Mouse (Mus musculus): ENCODE measurements around the gene Tchp. TPM values are rescaled to one million over a fixed set of nuclear protein-coding genes. Genes with fewer than 3 reads are reported as not detected.

The Tchp gene
- polyA plus RNA-seq, 1 experiment from 2014 or later: 10.9 TPM

- ATAC-seq (ENCODE audit: low read depth) (no peak), DNase-seq (ENCODE audit: low spot score) (no peak)
- Histone ChIP-seq H3K27ac (replicated peaks; ENCODE audit: low read depth, low read length) (no peak overlapping the region), H3K4me3 (ENCODE audit: low read depth, low read length) (no peak overlapping the region), H3K36me3 (ENCODE audit: control insufficient read depth, insufficient read depth, low read length) (no peaks in the 10 kb centered on the region), H3K9ac (ENCODE audit: low read depth, low read length) (0 out of 2 replicates have a peak overlapping the region, but pooled peaks have one; percentile 3), H3K27me3 (replicated peaks; ENCODE audit: control insufficient read depth, insufficient read depth, low read length) (no peaks in the 10 kb centered on the region), H3K9me3 (ENCODE audit: control insufficient read depth, low read length) (no peaks in the 10 kb centered on the region), H3K4me1 (ENCODE audit: control insufficient read depth, insufficient read depth, low read length) (peaks cover 8% of the 10 kb centered on the region; the same call in 1 of the 2 replicates), H3K4me2 (ENCODE audit: low read depth, low read length) (no peak overlapping the region)
- WGBS: 83% methylated on average over 13 of the region's 13 CpGs
Observed at GRCm38 (mm10) chr5:114688703-114689102, 18.9 kb upstream of the Tchp start.

GRCm38 (mm10) chr5:114689700-114690366 lies 17.7 kb upstream of the Tchp start:
- peak overlapping the region; percentile 90 for H3K4me2 ChIP-seq (ENCODE audit: low read depth, low read length)
- no peak overlapping the region for H3K27ac ChIP-seq (replicated peaks; ENCODE audit: low read depth, low read length)
- H3K4me3 ChIP-seq (ENCODE audit: low read depth, low read length): peak overlapping the region; percentile 78
- peaks cover 8% of the 10 kb centered on the region; the same call in 1 of the 2 replicates for H3K4me1 ChIP-seq (ENCODE audit: control insufficient read depth, insufficient read depth, low read length)
- H3K9me3 ChIP-seq (ENCODE audit: control insufficient read depth, low read length): no peaks in the 10 kb centered on the region
- WGBS: 18% methylated on average over 16 of the region's 16 CpGs
- H3K36me3 ChIP-seq (ENCODE audit: control insufficient read depth, insufficient read depth, low read length): no peaks in the 10 kb centered on the region
- ATAC-seq (ENCODE audit: low read depth) (peak; percentile 6; the same call in 1 of the 2 replicates), DNase-seq (ENCODE audit: low spot score) (peak; percentile 40)
- peak overlapping the region; percentile 85 for H3K9ac ChIP-seq (ENCODE audit: low read depth, low read length)
- H3K27me3 ChIP-seq (replicated peaks; ENCODE audit: control insufficient read depth, insufficient read depth, low read length): no peaks in the 10 kb centered on the region

GRCm38 (mm10) chr5:114690633-114691567 lies 16.7 kb upstream of the Tchp start, which contains the start of gene Gltp:
Gene Gltp (minus strand): TSS chr5:114690984.
- H3K4me3 ChIP-seq (ENCODE audit: low read depth, low read length): peak within 1 kb of the TSS; percentile 78
- no peaks in the 10 kb centered on the region for H3K36me3 ChIP-seq (ENCODE audit: control insufficient read depth, insufficient read depth, low read length)
- H3K27ac ChIP-seq (replicated peaks; ENCODE audit: low read depth, low read length): 0 out of 2 replicates have a peak within 1 kb of the TSS, but pooled peaks have one; percentile 21
- peak within 1 kb of the TSS; percentile 90 for H3K4me2 ChIP-seq (ENCODE audit: low read depth, low read length)
- ATAC-seq (ENCODE audit: low read depth) (peak; percentile 98), DNase-seq (ENCODE audit: low spot score) (peak; percentile 97)
- peak within 1 kb of the TSS; percentile 85 for H3K9ac ChIP-seq (ENCODE audit: low read depth, low read length)
- 13% methylated on average over 27 of the region's 75 CpGs for WGBS
- no peaks in the 10 kb centered on the region for H3K27me3 ChIP-seq (replicated peaks; ENCODE audit: control insufficient read depth, insufficient read depth, low read length)
- peaks cover 8% of the 10 kb centered on the region; the same call in 1 of the 2 replicates for H3K4me1 ChIP-seq (ENCODE audit: control insufficient read depth, insufficient read depth, low read length)
- no peaks in the 10 kb centered on the region for H3K9me3 ChIP-seq (ENCODE audit: control insufficient read depth, low read length)

GRCm38 (mm10) chr5:114695775-114696174 lies 11.8 kb upstream of the Tchp start:
- Histone ChIP-seq H3K27ac (replicated peaks; ENCODE audit: low read depth, low read length) (no peak overlapping the region), H3K9me3 (ENCODE audit: control insufficient read depth, low read length) (no peaks in the 10 kb centered on the region), H3K4me2 (ENCODE audit: low read depth, low read length) (no peak overlapping the region), H3K36me3 (ENCODE audit: control insufficient read depth, insufficient read depth, low read length) (no peaks in the 10 kb centered on the region), H3K9ac (ENCODE audit: low read depth, low read length) (no peak overlapping the region), H3K27me3 (replicated peaks; ENCODE audit: control insufficient read depth, insufficient read depth, low read length) (no peaks in the 10 kb centered on the region), H3K4me3 (ENCODE audit: low read depth, low read length) (no peak overlapping the region), H3K4me1 (ENCODE audit: control insufficient read depth, insufficient read depth, low read length) (0 out of 2 replicates have a peak, but pooled peaks cover 2% of the 10 kb centered on the region)
- WGBS: 66% methylated on average over 5 of the region's 5 CpGs
- DNase-seq (ENCODE audit: low spot score): no peak
- ATAC-seq (ENCODE audit: low read depth): no peak

GRCm38 (mm10) chr5:114696939-114697338 lies 10.6 kb upstream of the Tchp start:
- Histone ChIP-seq H3K27ac (replicated peaks; ENCODE audit: low read depth, low read length) (no peak overlapping the region), H3K4me2 (ENCODE audit: low read depth, low read length) (no peak overlapping the region), H3K4me3 (ENCODE audit: low read depth, low read length) (no peak overlapping the region), H3K4me1 (ENCODE audit: control insufficient read depth, insufficient read depth, low read length) (no peaks in the 10 kb centered on the region), H3K27me3 (replicated peaks; ENCODE audit: control insufficient read depth, insufficient read depth, low read length) (no peaks in the 10 kb centered on the region), H3K9me3 (ENCODE audit: control insufficient read depth, low read length) (no peaks in the 10 kb centered on the region), H3K9ac (ENCODE audit: low read depth, low read length) (no peak overlapping the region), H3K36me3 (ENCODE audit: control insufficient read depth, insufficient read depth, low read length) (no peaks in the 10 kb centered on the region)
- 76% methylated on average over 17 of the region's 17 CpGs for WGBS
- no peak for ATAC-seq (ENCODE audit: low read depth)
- DNase-seq (ENCODE audit: low spot score): no peak

- Histone ChIP-seq H3K9ac (ENCODE audit: low read depth, low read length) (no peak overlapping the region), H3K27ac (replicated peaks; ENCODE audit: low read depth, low read length) (no peak overlapping the region), H3K4me2 (ENCODE audit: low read depth, low read length) (no peak overlapping the region), H3K36me3 (ENCODE audit: control insufficient read depth, insufficient read depth, low read length) (no peaks in the 10 kb centered on the region), H3K4me1 (ENCODE audit: control insufficient read depth, insufficient read depth, low read length) (no peaks in the 10 kb centered on the region), H3K9me3 (ENCODE audit: control insufficient read depth, low read length) (no peaks in the 10 kb centered on the region), H3K4me3 (ENCODE audit: low read depth, low read length) (no peak overlapping the region), H3K27me3 (replicated peaks; ENCODE audit: control insufficient read depth, insufficient read depth, low read length) (no peaks in the 10 kb centered on the region)
- ATAC-seq (ENCODE audit: low read depth) (no peak), DNase-seq (ENCODE audit: low spot score) (no peak)
- WGBS: 87% methylated on average over 19 of the region's 19 CpGs
Observed at GRCm38 (mm10) chr5:114698044-114698746, 9.4 kb upstream of the Tchp start.

GRCm38 (mm10) chr5:114699015-114699414 lies 8.5 kb upstream of the Tchp start:
- Histone ChIP-seq H3K9ac (ENCODE audit: low read depth, low read length) (no peak overlapping the region), H3K4me1 (ENCODE audit: control insufficient read depth, insufficient read depth, low read length) (no peaks in the 10 kb centered on the region), H3K9me3 (ENCODE audit: control insufficient read depth, low read length) (no peaks in the 10 kb centered on the region), H3K36me3 (ENCODE audit: control insufficient read depth, insufficient read depth, low read length) (no peaks in the 10 kb centered on the region), H3K27me3 (replicated peaks; ENCODE audit: control insufficient read depth, insufficient read depth, low read length) (no peaks in the 10 kb centered on the region), H3K4me3 (ENCODE audit: low read depth, low read length) (no peak overlapping the region), H3K4me2 (ENCODE audit: low read depth, low read length) (no peak overlapping the region), H3K27ac (replicated peaks; ENCODE audit: low read depth, low read length) (no peak overlapping the region)
- DNase-seq (ENCODE audit: low spot score) (no peak), ATAC-seq (ENCODE audit: low read depth) (no peak)
- 58% methylated on average over 7 of the region's 7 CpGs for WGBS

All from embryonic facial prominence, embryonic 14.5 days (tissue).